Mouse (Mus musculus) neural tube, embryonic 11.5 days (tissue): ENCODE data around the gene Rasgrp1. TPM values are rescaled to one million over a fixed set of nuclear protein-coding genes. Genes with fewer than 3 reads are reported as not detected.

Experiments used
- ATAC-seq: fragments of 200-750 bp; cut with Nextera tagmentation; 2 replicates; pipeline ENCODE4 v1.8.0; 2017; ENCODE audit warnings: moderate number of reproducible peaks, mild to moderate bottlenecking, moderate TSS enrichment, moderate library complexity; ENCODE audit not compliant: insufficient read depth, low FRiP score, low TSS enrichment
- DNase-seq: peaks from one replicate; pipeline ENCODE4 v3.0.0-alpha.2; 2015; ENCODE audit warnings: low spot score
- H3K27ac ChIP-seq: fragments of 300-500 bp; sonication (generic); 2 replicates; pipeline ENCODE4 v1.5.1; 2014; ENCODE audit warnings: low read depth, mild to moderate bottlenecking, low read length
- H3K27me3 ChIP-seq: fragments of 300-500 bp; sonication (generic); 2 replicates; pipeline ENCODE4 v1.6.1; 2014; ENCODE audit warnings: mild to moderate bottlenecking, low read length, mixed read lengths; ENCODE audit not compliant: control insufficient read depth, insufficient read depth
- H3K36me3 ChIP-seq: fragments of 300-500 bp; sonication (generic); 2 replicates; pipeline ENCODE4 v1.6.1; 2014; ENCODE audit warnings: mild to moderate bottlenecking, low read length, moderate library complexity, mixed read lengths; ENCODE audit not compliant: control insufficient read depth, insufficient read depth
- H3K4me1 ChIP-seq: fragments of 300-500 bp; sonication (generic); 2 replicates; pipeline ENCODE4 v1.6.1; 2014; ENCODE audit warnings: low read length, mixed read lengths; ENCODE audit not compliant: control insufficient read depth, insufficient read depth
- H3K4me2 ChIP-seq: fragments of 300-500 bp; sonication (generic); 2 replicates; pipeline ENCODE4 v1.6.1; 2014; ENCODE audit warnings: low read depth, mild to moderate bottlenecking, moderate library complexity
- H3K4me3 ChIP-seq: fragments of 300-500 bp; sonication (generic); 2 replicates; pipeline ENCODE4 v1.5.1; 2014; ENCODE audit warnings: low read depth, low read length
- H3K9ac ChIP-seq: fragments of 300-500 bp; sonication (generic); 2 replicates; pipeline ENCODE4 v1.6.1; 2014; ENCODE audit warnings: mild to moderate bottlenecking, low read length
- H3K9me3 ChIP-seq: fragments of 300-500 bp; sonication (generic); 2 replicates; pipeline ENCODE4 v1.6.1; 2016; ENCODE audit warnings: low read length; ENCODE audit not compliant: control insufficient read depth
- WGBS: fragments of 180-500 bp; shearing (Covaris S2); extraction: QIAGEN DNeasy Blood & Tissue Kit; methylation state at CpG from one replicate; pipeline ENCODE4 v1.1.7; 2014; 5-methylcytosine and 5-hydroxymethylcytosine counted together
- polyA plus RNA-seq: library from polyadenylated mRNA; unstranded; fragments of >200 nt; fragmentation: Nextera tagmentation; extraction: Ambion mirVana; gene quantifications from 2 replicates; pipeline ENCODE4 v1.2.1, GENCODE M21; 2014

Rasgrp1 gene
- polyA plus RNA-seq, 1 experiment from 2014 or later = 0.17 TPM

DNA sequence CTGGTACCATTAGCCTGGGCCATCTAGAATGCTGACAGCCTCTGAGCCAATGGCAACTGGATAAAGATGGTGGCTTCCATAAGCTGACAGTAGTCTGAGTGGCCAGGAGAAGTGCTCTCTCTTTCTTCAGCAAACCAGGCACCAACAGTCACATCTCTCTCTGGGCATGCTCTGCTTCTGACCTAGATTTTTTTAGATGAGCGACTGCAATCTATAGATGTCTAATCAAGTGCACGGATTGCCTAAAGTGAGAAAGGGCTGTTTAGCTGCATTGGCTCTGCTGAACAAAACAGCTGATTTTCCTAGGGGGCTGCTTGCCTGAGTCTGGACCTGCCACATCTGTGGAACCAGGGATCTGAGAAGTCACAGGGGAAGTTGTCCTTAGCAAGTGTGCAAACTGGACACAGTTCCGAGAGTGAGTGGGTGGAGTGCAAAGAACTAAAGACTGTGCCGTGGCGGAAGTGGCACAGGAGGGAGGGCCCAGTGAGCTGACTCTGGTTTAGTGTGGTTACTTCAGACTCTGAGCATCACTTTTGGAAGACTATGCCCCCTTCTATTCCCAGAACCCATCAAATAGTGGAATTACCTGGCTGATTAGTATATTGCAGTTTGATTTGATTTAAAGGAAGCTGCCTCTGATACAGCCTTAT is 29.1 kb downstream of the Rasgrp1 start:
- no peaks in the 10 kb centered on the region for H3K9me3 ChIP-seq
- H3K4me2 ChIP-seq = no peak overlapping the region
- DNase-seq (no peak), ATAC-seq (no peak)
- no peaks in the 10 kb centered on the region for H3K27me3 ChIP-seq
- no peaks in the 10 kb centered on the region for H3K4me1 ChIP-seq
- no peak overlapping the region for H3K9ac ChIP-seq
- WGBS = 90% methylated on average over 5 of the region's 5 CpGs
- no peak overlapping the region for H3K4me3 ChIP-seq
- H3K27ac ChIP-seq = no peak overlapping the region
- no peaks in the 10 kb centered on the region for H3K36me3 ChIP-seq

DNA sequence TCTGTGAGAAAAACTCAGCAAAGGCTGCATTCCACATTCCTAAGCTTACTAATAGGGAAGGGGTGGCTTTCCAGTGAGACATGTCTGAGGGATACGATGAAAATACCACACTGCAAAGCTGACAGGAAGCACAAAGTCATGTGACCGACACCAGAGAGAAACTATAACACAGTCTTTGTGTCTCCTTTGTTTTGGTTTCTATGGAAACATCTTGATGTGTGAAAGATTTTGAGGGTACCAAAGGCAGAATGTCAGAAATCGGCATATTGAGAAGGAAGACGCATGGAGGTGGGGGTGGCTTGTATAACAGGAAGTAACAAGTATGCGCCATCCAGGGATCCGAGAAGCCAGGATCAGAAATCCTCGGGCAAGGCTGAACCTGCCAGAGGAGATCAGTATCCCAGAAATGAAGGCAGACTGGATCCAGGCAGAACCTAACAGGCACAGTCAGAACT is 30.3 kb downstream of the Rasgrp1 start:
- no peak for ATAC-seq
- no peak overlapping the region for H3K4me3 ChIP-seq
- no peak overlapping the region for H3K9ac ChIP-seq
- WGBS = 79% methylated on average over 7 of the region's 7 CpGs
- no peaks in the 10 kb centered on the region for H3K27me3 ChIP-seq
- H3K4me1 ChIP-seq = no peaks in the 10 kb centered on the region
- no peak for DNase-seq
- no peak overlapping the region for H3K4me2 ChIP-seq
- H3K27ac ChIP-seq = no peak overlapping the region
- no peaks in the 10 kb centered on the region for H3K9me3 ChIP-seq
- no peaks in the 10 kb centered on the region for H3K36me3 ChIP-seq

DNA sequence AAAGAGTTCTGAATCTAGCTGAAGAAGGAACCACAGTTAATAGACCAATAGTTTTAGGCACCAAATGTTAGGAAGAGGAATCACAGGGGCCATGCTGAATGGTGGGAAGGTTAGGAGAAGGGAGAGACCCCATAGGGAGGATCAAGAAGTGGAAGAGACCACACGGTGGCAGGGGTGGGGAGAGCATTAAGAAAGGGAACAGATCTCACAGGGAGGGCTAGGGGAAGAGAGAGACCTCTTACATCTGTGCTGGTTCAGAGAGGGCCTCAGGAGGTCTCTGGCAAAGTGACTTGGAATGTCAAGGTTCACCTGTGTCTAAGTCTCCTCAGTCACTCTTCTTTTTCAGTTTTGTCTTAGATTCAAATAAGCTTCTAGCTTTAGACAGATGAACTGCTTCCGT is 30.8 kb downstream of the Rasgrp1 start:
- no peak overlapping the region for H3K4me3 ChIP-seq
- DNase-seq (no peak), ATAC-seq (no peak)
- H3K27me3 ChIP-seq = no peaks in the 10 kb centered on the region
- 62% methylated on average over 2 of the region's 2 CpGs for WGBS
- no peaks in the 10 kb centered on the region for H3K36me3 ChIP-seq
- H3K9me3 ChIP-seq = no peaks in the 10 kb centered on the region
- H3K4me2 ChIP-seq = no peak overlapping the region
- no peak overlapping the region for H3K27ac ChIP-seq
- no peaks in the 10 kb centered on the region for H3K4me1 ChIP-seq
- no peak overlapping the region for H3K9ac ChIP-seq

DNA sequence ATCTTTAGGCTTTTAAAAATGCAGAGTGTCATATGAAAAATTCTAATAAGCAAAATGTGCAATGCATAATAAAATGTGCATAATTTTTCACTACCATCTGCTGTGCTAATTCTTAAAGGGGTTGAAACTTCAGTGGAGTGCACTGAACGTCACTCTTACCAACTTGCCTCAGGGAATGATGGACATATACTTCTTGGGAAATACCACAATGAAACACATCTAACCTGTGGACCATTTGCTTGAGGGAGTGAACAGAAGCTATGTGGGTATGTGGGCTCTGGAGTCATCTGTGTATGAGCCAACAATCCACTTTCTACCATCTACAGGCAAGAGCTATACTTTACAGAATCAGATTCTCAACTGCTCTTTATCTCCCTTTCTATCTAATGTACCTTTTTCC is 31.5 kb downstream of the Rasgrp1 start:
- ATAC-seq (no peak), DNase-seq (no peak)
- Histone ChIP-seq H3K4me1 (no peaks in the 10 kb centered on the region), H3K27me3 (no peaks in the 10 kb centered on the region), H3K4me3 (no peak overlapping the region), H3K36me3 (no peaks in the 10 kb centered on the region), H3K4me2 (no peak overlapping the region), H3K9ac (no peak overlapping the region), H3K9me3 (no peaks in the 10 kb centered on the region), H3K27ac (no peak overlapping the region)
- 84% methylated on average over 1 of the region's 1 CpGs for WGBS

DNA sequence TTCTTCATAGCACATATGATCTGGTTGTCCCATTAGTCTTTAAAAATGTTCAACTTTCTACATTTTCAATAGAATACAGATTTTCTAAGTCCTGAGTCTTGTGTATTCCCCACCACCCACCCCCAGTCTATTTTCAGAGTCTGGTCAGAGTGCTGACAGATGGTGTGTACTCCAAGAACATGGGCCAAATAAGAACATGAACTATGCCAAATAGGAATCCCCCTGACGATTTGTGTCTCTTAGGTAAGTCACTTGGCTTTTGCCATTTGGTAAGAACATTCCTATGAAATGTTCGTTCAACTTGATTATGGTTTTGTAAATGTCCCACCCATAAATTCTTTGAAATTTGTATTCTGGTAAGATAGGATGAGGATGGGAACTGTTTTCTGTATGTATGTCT is 33.8 kb downstream of the Rasgrp1 start:
- Histone ChIP-seq H3K36me3 (no peaks in the 10 kb centered on the region), H3K27ac (no peak overlapping the region), H3K4me1 (no peaks in the 10 kb centered on the region), H3K4me3 (no peak overlapping the region), H3K9me3 (no peaks in the 10 kb centered on the region), H3K9ac (no peak overlapping the region), H3K27me3 (no peaks in the 10 kb centered on the region), H3K4me2 (no peak overlapping the region)
- ATAC-seq (no peak), DNase-seq (no peak)
- 83% methylated on average over 2 of the region's 2 CpGs for WGBS

DNA sequence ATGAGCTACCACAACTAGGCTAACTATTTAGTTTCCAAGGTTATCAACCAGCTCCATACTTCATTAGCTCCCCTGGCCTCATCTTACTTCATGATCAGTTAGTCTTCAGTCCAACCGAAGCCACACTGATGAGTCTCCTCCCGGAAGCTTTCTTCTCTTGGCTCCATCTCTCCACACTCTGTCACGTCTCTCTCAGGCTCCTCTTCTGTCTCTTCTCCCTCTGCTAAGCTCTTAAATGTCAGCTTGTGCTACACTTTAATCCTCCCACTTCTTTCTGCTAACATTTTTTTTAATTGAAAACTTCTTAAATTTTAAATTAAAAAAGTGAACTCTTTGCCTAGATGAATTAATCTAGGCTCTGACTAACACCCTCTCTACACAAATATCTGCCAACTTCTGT is 34.8 kb downstream of the Rasgrp1 start:
- no peak overlapping the region for H3K27ac ChIP-seq
- DNase-seq (no peak), ATAC-seq (no peak)
- WGBS = 87% methylated on average over 3 of the region's 3 CpGs
- H3K4me3 ChIP-seq = no peak overlapping the region
- H3K9me3 ChIP-seq = no peaks in the 10 kb centered on the region
- H3K4me2 ChIP-seq = no peak overlapping the region
- no peaks in the 10 kb centered on the region for H3K4me1 ChIP-seq
- no peaks in the 10 kb centered on the region for H3K27me3 ChIP-seq
- no peak overlapping the region for H3K9ac ChIP-seq
- H3K36me3 ChIP-seq = no peaks in the 10 kb centered on the region

DNA sequence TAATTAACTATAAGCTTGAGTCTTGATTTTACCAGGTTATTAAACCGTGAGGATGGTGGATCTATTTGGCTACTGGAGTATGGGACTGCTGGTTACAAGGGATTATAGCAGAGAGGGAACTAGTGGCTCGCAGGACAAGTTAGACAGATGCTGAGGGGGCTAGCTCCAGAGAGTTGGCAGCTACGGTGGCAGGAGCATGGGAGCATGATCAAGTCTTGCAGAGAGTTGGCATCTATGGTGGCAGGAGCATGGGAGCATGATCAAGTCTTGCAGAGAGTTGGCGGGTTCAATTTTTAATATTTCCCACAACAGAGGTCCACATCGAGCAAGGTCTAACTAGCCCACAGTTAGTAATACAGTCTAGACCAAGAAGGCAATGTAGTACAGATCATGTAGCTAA is 37.9 kb downstream of the Rasgrp1 start:
- H3K4me2 ChIP-seq = no peak overlapping the region
- H3K9me3 ChIP-seq = no peaks in the 10 kb centered on the region
- no peak overlapping the region for H3K27ac ChIP-seq
- no peak for ATAC-seq
- H3K36me3 ChIP-seq = no peaks in the 10 kb centered on the region
- WGBS = 88% methylated on average over 5 of the region's 5 CpGs
- H3K4me1 ChIP-seq = no peaks in the 10 kb centered on the region
- no peak overlapping the region for H3K4me3 ChIP-seq
- no peak for DNase-seq
- H3K9ac ChIP-seq = no peak overlapping the region
- no peaks in the 10 kb centered on the region for H3K27me3 ChIP-seq

DNA sequence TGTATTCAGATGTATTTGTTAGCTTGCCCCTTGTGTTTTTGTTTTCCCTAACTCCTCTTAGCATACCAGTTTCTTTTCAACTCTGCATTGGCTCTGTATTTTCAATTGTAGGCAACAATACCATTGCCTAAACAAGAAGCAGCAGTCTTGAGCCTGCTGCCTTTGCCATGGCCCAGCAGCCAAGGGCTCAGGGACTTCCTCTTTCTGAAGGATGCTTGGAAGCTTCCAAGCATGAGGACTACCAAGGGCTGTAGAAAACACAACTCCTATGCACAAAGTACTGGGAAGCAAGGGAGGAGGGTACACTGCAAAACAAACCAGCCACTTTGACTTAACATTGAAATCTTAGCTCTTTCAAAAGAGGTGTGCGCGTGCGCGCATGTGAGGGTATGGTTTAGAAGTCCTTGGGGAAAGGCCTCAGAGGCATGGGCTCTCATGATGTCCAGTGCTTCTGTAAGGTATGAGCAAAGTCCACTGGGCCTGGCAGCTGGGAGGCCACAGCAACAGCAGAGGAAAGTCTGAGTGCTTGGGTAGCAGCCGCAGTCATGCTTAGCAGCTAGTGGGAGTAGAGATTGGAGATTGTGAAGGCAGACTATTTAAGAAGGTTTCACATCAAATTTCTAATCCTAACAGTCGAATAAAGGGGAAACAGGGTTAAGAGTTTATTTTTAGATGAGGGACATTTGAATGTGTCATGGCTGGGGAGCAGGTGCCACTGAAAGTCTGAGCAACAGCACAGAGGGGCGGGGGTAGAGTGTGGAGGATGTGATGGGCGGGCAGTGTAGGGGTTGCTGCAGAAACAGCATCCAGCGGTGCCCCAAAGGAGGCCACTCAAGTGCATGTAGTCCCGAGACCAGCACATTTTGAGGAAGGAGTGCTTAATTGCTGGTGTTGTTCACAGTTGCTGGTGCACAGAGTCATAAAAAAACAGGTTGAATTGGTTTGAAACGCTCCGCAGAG is 39.1 kb downstream of the Rasgrp1 start:
- no peak for DNase-seq
- no peaks in the 10 kb centered on the region for H3K27me3 ChIP-seq
- H3K27ac ChIP-seq = no peak overlapping the region
- no peak overlapping the region for H3K9ac ChIP-seq
- 86% methylated on average over 12 of the region's 12 CpGs for WGBS
- no peak for ATAC-seq
- no peak overlapping the region for H3K4me3 ChIP-seq
- no peak overlapping the region for H3K4me2 ChIP-seq
- H3K36me3 ChIP-seq = no peaks in the 10 kb centered on the region
- no peaks in the 10 kb centered on the region for H3K4me1 ChIP-seq
- no peaks in the 10 kb centered on the region for H3K9me3 ChIP-seq
